Mouse (Mus musculus) G1E (cell line): ENCODE measurements around the gene Ift52. TPM values are rescaled to one million over a fixed set of nuclear protein-coding genes. Genes with fewer than 3 reads are reported as not detected.

ENCODE experiments used
- ATAC-seq: 2 replicates; pipeline ENCODE4 v1.8.0; 2016; ENCODE audit warnings: mild to moderate bottlenecking; ENCODE audit not compliant: insufficient number of reproducible peaks, poor library complexity, low FRiP score, severe bottlenecking; ENCODE audit errors: extremely low read depth
- DNase-seq: peaks from one replicate; pipeline ENCODE4 v3.0.0; 2012; ENCODE audit warnings: low spot score
- H3K27me3 ChIP-seq: 2 replicates; pipeline ENCODE4 v1.6.1; 2012; ENCODE audit warnings: mild to moderate bottlenecking, low read length, inconsistent platforms; ENCODE audit not compliant: insufficient read depth
- H3K36me3 ChIP-seq: replicated peaks from 2 replicates; pipeline ENCODE3; 2012; ENCODE audit warnings: mild to moderate bottlenecking, inconsistent platforms
- H3K4me1 ChIP-seq: 2 replicates; pipeline ENCODE4 v1.6.1; 2012; ENCODE audit warnings: low read depth, low read length, inconsistent platforms, mixed read lengths; ENCODE audit not compliant: insufficient read depth
- H3K4me3 ChIP-seq: 2 replicates; pipeline ENCODE4 v1.5.1; 2012; ENCODE audit warnings: low read depth, mild to moderate bottlenecking, inconsistent platforms, low read length, moderate library complexity, mixed read lengths
- H3K9me3 ChIP-seq: replicated peaks from 2 replicates; pipeline ENCODE4 v1.6.1; 2012; ENCODE audit warnings: inconsistent platforms
- CTCF ChIP-seq: IDR thresholded peaks from 2 replicates; pipeline ENCODE4 v1.5.1; 2012; ENCODE audit warnings: low read depth, low read length, inconsistent platforms, mixed read lengths
- GATA1 ChIP-seq: IDR thresholded peaks from 2 replicates; pipeline ENCODE4 v1.6.1; 2012; ENCODE audit warnings: borderline replicate concordance, low read length, inconsistent platforms, mixed read lengths
- GATA2 ChIP-seq: IDR thresholded peaks from 2 replicates; pipeline ENCODE4 v1.6.1; 2012; ENCODE audit warnings: low read depth, low read length, inconsistent platforms, borderline replicate concordance
- POLR2AphosphoS5 ChIP-seq: IDR thresholded peaks from 2 replicates; pipeline ENCODE4 v1.6.1; 2012; ENCODE audit warnings: low read depth, low read length, inconsistent platforms; ENCODE audit not compliant: insufficient replicate concordance
- TAL1 ChIP-seq: conservative IDR thresholded peaks from 2 replicates; pipeline ENCODE4 v1.6.1; 2012; ENCODE audit warnings: low read depth, low read length, inconsistent platforms, mixed read lengths
- polyA plus RNA-seq: library from polyadenylated mRNA; stranded (reverse); fragments of >175 nt; gene quantifications from 2 replicates; pipeline ENCODE4 v1.2.3, GENCODE M21; 2012
- total RNA-seq, 2 experiments: library from RNA; stranded (forward) in 1 of 2; stranded (reverse) in 1 of 2; fragments of 200-1000 nt in 1 of 2; fragments of >200 nt in 1 of 2; fragmentation: Nextera tagmentation in 1 of 2; gene quantifications; 2 replicates each; pipeline ENCODE4 v1.2.3; 2014 to 2017

Gene Ift52
- total and polyA plus RNA-seq, 3 experiments, result 6.4 to 40.9 (median 27.8) TPM

DNA sequence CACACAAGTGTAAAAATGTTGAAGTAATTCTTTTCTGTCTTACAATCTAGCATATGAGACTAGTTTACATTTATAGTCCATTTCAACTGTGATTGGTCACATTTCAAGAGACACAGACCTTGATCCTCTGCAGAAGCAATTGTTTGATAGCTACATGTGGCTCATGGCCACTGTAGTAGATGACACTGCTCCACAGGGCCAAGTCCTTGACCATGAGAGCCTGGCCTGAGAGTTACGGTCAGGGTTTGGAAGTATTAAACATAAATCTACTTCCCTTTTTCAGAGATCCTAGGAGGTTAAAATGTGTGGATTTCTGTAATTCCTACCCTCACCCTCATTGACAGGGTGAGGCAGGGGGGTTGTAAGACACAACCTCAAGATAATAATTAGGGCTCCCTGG lies 16.1 kb upstream of the Ift52 start:
- no peak for DNase-seq
- TF ChIP-seq GATA2 (no peak), CTCF (no peak), TAL1 (no peak), POLR2AphosphoS5 (no peak), GATA1 (no peak)
- H3K4me3 ChIP-seq, result no peak overlapping the region
- peaks cover 6% of the 10 kb centered on the region for H3K4me1 ChIP-seq
- no peak for ATAC-seq
- H3K9me3 ChIP-seq, result no peaks in the 10 kb centered on the region
- no peaks in the 10 kb centered on the region for H3K36me3 ChIP-seq
- peaks cover 12% of the 10 kb centered on the region for H3K27me3 ChIP-seq

DNA sequence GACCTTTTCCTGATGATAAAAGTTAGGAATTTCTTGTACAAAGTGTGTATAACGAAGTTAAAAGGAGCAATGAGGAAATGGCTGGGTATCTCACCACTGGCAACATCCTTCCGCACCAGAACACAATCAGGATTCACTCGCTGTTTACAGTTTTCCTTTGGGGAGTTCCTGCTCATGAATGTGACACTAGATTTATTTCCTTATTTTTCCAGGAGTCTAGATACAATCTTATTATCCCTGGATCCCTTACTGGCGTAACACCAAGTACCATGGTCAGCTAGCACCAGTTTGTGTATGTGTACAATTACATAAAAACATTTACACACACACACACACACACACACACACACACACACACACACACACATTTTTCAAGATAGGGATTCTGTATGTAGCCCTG lies 9.9 kb upstream of the Ift52 start:
- H3K9me3 ChIP-seq, result no peaks in the 10 kb centered on the region
- H3K36me3 ChIP-seq, result no peaks in the 10 kb centered on the region
- peaks cover 10% of the 10 kb centered on the region for H3K27me3 ChIP-seq
- TF ChIP-seq GATA2 (no peak), GATA1 (no peak), POLR2AphosphoS5 (no peak), TAL1 (no peak), CTCF (no peak)
- ATAC-seq, result no peak
- DNase-seq, result no peak
- no peaks in the 10 kb centered on the region for H3K4me1 ChIP-seq
- no peak overlapping the region for H3K4me3 ChIP-seq

DNA sequence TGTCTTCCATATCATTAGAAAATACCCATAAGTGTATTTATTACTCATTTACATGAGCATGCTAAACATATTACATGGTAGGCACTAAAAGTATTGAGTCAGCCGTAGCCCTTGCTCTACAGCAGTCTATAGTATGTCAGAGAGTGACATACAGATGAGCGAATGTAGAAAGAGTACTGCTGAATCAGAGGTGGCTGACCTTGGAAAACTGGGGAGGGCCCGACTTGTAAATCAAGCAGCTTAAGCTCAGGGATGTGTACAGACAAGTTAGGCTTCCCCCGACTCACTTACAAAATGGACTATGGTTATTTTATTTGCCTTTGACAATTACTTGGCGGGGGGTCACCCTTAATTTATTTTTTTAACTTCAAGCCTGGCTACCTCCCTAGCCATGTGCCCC lies 14.1 kb downstream of the Ift52 start:
- Histone ChIP-seq H3K36me3 (peaks cover 94% of the 10 kb centered on the region), H3K9me3 (no peaks in the 10 kb centered on the region), H3K27me3 (no peaks in the 10 kb centered on the region), H3K4me3 (no peak overlapping the region), H3K4me1 (no peaks in the 10 kb centered on the region; the same call in 1 of the 2 replicates)
- ATAC-seq, result no peak
- DNase-seq, result no peak
- TF ChIP-seq GATA2, result no peak
- TF ChIP-seq CTCF, result no peak
- TF ChIP-seq GATA1, result no peak
- TF ChIP-seq TAL1, result no peak
- no peak for TF ChIP-seq POLR2AphosphoS5

DNA sequence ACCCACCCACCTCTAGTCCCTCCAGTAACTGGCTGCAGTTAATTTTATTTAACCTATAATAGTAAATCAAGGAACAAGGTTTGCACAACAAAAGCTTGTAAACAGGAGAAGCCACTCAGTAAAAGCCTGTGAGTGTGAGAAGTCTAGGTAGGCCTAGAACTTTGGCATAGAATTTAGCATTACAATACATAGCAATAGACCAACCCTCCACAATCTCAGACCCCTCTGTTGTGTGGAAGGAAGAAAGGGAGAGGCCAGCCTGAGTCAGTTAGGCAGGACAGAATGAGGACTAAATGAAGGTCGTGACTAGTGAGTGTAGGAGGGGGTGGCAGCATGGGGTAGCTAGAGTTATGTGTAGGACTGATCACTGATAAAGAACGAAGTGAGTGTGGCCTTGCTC lies 14.6 kb downstream of the Ift52 start:
- H3K4me3 ChIP-seq, result no peak overlapping the region
- no peaks in the 10 kb centered on the region for H3K27me3 ChIP-seq
- peaks cover 94% of the 10 kb centered on the region for H3K36me3 ChIP-seq
- no peak for TF ChIP-seq TAL1
- H3K9me3 ChIP-seq, result no peaks in the 10 kb centered on the region
- DNase-seq, result no peak
- no peak for ATAC-seq
- no peaks in the 10 kb centered on the region; the same call in 1 of the 2 replicates for H3K4me1 ChIP-seq

DNA sequence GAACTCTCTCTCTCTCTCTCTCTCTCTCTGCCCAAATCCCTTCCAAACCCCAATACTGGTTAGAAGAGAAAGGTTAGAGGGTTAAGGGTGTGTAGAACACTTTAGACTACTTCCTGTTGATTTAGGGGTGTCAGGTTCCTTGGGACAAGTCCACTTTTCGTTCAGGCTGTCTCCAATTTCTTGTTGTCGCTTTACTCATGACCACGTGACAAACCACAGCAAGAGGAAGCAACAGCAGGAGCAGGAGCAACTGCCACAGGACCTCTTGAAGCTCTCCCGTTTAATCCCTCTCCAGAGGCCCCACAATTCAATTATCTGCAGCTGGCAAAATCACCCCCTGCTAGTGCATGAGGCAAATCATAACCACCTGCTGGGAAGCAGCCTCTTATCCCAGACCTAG lies 15.5 kb downstream of the Ift52 start:
- Histone ChIP-seq H3K4me3 (no peak overlapping the region), H3K4me1 (no peaks in the 10 kb centered on the region; the same call in 1 of the 2 replicates), H3K36me3 (peaks cover 94% of the 10 kb centered on the region), H3K27me3 (no peaks in the 10 kb centered on the region), H3K9me3 (no peaks in the 10 kb centered on the region)
- DNase-seq (no peak), ATAC-seq (no peak)
- TF ChIP-seq CTCF, result no peak
- no peak for TF ChIP-seq GATA1
- TF ChIP-seq POLR2AphosphoS5, result no peak
- no peak for TF ChIP-seq TAL1

DNA sequence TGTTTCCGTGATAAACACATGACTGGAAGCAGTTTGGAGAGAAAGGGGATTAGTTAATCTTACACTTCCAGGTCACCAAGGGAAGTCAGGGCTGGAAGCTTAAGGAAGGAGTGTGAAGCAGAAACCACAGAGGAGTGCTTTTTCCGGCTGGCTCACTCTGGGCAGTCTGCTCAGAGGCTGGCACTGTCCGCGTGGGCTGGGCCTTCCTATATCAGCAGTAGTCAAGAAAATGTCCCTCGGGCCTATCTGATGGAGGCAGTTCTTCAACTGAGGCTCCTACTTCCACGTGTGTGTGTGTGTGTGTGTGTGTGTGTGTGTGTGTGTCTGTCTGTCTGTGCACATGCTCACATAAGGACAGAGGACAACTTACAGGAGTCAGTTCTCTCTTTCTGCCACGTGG lies 22.8 kb downstream of the Ift52 start:
- no peak for DNase-seq
- ATAC-seq, result no peak
- TF ChIP-seq CTCF (no peak), GATA1 (no peak)
- peaks cover 2% of the 10 kb centered on the region; the same call in 1 of the 2 replicates for H3K4me1 ChIP-seq
- H3K9me3 ChIP-seq, result no peaks in the 10 kb centered on the region
- peaks cover 91% of the 10 kb centered on the region for H3K36me3 ChIP-seq
- no peaks in the 10 kb centered on the region for H3K27me3 ChIP-seq
- no peak overlapping the region for H3K4me3 ChIP-seq

DNA sequence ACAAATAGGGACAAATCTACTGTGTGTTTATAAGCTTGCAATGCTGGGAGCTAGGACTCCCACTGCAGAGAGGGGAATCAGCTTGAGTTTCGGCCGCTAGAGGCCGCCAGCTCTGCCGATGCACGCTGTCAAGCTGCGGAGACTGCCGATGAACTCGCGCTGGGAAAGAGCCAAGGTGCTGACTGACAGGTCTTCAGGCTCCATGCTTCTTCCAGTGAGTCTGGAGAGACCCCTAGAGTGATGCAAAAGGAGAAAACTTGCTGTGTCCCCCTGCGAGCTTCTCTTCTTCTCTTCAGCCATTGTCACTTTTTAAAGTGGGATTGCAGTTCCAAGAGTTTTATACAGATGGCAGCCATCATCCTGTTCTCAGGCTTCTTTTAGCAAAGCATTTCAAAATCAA lies 31.0 kb downstream of the Ift52 start:
- H3K27me3 ChIP-seq, result no peaks in the 10 kb centered on the region
- H3K4me3 ChIP-seq, result no peak overlapping the region
- no peaks in the 10 kb centered on the region for H3K4me1 ChIP-seq
- no peaks in the 10 kb centered on the region for H3K9me3 ChIP-seq
- H3K36me3 ChIP-seq, result peaks cover 70% of the 10 kb centered on the region
- no peak for DNase-seq
- no peak for TF ChIP-seq GATA1
- TF ChIP-seq TAL1, result no peak
- 0 out of 2 replicates have a peak, but pooled peaks have one; percentile 18 for TF ChIP-seq CTCF
- no peak for TF ChIP-seq POLR2AphosphoS5
- TF ChIP-seq GATA2, result no peak
- peak; percentile 63 for ATAC-seq
